Mouse (Mus musculus): ENCODE data around the gene Kank1.

Gene Kank1

DNA sequence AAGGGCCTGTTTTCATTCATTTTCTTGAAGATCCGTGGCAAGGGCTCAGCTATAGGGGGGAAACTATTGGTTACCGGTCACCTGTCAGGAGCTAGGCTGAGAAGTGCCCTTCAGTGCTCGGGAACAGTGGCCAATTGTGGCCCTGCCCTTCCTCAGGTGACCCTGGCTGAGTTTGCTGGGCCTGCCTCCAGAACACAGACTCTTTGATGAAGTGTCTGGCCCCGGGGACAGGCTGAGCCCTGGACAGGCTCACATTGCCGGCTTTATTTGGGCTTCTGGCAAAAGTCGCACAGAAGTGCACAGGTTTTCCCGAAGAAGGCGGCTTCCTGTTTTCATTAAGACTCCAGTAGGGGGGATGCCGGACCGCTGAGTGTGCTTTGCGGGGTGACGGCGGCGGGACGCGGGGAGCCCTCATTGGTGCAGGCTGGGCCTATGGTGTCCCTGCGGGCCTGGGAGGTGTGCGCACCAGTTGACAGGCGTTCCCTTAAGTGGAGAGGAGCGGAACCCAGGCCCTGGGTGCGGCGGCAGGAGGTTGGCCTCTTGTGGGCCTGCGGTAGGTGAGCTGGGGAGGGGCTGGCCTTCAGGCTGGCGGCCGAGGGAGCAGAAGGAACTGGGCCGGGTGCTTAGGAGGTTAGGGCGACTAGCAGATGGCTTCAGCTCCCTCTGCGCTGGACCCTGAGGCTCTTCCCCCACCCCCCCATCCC is 169.9 kb downstream of the Kank1 start:
- peak; percentile 53 for DNase-seq (ENCODE audit: low spot score)

DNA sequence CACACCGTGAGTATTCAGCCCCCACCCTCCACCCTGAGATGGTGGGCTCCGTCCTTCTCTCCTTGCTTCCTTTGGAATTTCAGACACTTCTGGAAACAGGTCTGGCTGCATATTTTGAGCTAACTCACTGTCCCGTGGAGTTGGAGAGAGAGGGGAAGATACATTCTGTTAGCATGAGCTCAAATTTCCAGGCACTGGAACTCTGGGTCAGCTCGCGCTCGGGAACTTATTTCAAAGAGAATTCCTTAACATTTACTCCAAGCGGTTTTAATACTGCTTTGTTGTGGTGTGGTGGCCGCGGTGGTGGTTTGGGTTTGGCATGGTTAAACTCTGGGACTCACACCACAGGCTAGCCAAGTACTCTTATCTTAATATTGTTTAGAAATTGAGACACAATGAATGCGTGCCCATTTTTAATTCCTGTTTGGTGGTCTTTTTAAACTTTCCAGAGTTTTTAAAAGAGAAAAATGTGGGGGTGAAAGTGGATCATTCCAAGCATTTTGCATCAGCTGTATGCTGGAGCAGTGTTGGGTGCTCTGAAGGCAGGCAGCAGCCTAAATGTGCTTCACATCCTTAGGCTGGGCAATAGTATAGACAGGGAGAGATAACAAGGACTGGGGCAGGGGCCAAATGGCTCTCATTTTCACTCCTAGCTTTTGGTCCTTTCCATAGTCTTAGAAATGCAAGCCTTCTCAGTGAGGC is 170.6 kb downstream of the Kank1 start:
- no peak for DNase-seq (ENCODE audit: low spot score)

DNA sequence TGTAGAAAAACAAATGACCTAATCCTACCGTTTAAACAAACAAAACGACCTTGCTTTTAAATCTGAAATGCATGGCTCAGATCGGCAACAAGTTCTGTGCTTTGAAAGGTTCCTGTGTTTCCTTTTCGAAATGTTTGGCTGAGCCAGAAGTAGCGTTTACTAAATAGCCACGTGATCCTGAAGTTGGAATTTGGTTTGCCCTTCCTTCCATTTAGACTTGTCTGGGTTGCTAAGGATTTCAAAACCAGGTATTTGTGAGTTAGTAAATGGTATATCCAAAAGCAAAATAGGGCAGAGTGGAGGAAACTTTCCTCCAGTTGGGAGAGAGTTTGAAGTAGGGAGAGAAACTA is 171.1 kb downstream of the Kank1 start:
- DNase-seq (ENCODE audit: low spot score), result no peak

DNA sequence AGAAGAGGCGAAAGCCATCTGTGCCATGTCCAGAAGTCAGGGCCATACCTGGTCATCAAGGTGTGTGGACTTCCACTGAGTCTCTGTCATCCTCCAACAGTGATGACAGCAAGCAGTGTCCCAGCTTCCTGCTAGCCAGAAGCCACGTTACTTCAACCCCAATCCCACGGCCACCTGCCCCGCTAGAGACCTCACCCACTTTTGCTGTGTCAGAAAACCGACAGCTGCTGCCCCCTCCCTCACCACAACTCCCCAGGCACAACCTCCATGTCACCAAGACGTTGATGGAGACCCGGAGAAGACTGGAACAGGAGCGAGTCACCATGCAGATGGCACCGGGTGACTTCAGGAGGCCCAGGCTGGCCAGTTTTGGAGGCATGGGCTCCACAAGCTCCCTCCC is 172.5 kb downstream of the Kank1 start:
- DNase-seq (ENCODE audit: low spot score), result no peak

DNA sequence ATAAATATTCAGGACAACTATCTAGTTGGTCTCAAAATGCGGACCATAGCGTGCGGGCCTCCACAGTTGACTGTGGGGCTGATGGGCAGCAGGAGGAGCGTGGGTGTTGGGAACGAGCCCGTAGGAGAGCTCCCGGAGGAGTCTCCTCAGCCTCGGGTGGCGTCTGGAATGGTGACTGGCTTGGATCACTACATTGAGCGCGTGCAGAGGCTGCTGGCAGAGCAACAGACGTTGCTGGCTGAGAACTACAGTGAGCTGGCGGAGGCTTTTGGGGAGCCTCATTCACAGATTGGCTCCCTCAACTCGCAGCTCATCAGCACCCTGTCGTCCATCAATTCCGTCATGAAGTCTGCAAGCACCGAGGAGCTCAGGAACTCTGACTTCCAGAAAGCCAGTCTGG is 174.6 kb downstream of the Kank1 start:
- no peak for DNase-seq (ENCODE audit: low spot score)

DNA sequence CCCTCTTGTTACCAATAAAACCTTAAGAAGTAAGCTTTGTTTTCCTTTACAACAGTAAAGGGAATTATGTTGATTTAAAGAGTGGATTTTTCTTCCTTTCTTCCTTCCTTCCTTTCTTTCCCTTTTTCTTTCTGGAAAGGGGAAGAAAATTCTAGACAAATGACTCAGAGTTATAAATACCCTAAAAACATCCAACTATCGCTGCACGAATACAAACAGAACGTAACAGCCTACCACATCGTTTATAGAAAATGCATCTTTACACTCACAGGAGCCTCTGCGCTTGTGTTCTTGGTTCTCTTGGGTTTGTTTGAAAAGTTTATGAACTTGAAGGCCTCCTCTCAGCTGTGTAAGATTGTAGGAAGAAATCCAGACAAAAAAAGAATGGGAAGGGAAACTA is 178.7 kb downstream of the Kank1 start:
- DNase-seq (ENCODE audit: low spot score), result no peak

DNA sequence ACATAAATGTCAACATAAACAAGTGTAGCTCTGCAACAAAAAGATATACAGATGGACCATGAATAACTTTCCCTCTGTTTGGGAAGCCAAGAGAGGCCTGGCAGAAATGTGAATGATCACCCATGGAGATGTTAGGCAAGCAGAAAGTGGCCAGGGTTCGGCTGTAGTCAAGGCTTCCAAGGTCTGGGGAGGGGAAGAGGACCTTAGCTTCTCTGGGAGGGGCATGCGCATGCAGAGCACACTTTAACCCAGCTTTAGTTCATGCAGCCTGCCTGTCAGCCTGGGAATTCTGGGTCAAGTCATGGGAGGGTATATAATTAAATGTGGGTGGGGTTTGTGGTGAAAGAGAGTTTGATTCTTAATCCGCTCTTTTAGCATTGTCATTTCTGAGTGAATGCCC is 180.9 kb downstream of the Kank1 start:
- no peak for DNase-seq (ENCODE audit: low spot score)

DNA sequence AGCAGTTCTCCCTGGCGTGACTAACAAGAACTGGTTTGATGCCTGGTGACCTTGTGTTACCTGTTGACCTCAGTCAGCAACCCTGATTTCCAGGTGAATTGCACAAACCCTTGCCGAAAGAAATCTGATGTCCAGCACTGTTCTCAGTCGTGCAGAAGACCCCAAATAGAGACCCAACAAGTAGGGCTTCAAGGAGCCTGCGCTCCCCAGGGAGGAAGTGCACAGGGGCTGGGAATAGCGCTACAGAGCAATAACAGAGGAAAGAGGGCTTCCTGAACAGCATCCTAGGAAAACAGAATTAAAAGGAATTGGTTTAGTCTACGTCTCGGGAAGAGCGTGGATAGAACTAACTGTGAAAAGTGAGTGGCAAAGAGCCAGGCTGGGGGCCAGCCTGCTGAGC is 183.2 kb downstream of the Kank1 start:
- DNase-seq (ENCODE audit: low spot score), result no peak

DNA sequence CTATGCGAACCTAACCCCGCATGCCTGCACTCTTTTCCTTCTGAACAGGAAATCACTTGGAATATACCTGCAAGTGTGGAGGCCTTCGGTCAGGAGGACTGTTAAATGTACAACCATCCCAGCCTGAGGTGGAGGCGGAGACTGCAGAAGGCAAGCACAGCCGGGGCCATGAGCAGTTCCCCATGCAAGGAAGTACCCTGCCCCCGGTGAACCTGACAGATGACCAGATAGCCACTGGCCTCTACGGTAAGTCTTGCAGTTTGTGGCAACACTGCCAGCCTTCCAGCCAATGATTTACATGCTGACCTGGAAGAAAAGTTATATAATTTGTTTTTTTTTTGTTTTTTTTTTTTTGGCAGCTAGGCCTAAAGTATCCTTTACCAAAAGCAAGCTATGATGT is 185.3 kb downstream of the Kank1 start:
- DNase-seq (ENCODE audit: low spot score), result no peak

DNA sequence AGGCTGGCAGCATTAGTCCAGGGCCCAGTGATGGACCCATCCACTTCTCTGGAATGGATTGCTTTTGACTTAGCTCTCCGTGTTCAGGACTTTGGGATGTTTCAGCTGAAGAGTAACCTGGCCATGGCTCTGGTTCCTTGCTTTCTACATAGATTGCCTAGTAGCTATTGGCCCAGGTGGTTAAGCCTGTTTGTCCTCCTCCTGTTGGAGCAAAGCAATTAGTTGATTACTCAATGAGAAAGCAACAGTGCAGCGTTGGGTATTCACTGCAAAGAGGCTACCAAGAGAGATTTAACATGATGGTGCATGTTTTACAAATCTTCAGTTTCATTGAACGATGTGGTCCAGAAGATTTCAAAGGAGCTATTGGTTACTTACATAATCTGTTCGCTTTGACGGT is 186.6 kb downstream of the Kank1 start:
- no peak for DNase-seq (ENCODE audit: low spot score)

DNA sequence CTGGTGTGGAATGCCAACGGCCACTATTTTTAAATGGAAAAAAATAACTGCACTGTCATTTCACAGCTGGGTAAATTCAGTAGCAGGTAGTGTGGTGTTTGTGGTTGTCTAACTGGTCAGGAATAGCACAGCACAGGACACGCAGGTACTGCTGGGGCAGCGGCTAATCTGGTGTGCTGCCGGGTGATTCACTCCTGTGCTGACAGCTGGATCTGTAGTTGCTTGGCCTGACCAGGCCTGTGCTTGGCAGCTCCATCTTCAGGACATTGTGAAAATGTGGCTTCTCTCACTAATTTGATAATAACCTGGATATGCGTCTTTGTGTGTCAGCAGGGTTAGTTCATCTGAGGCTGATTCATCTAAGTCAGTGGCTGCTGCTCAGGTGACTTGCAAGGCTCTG is 189.7 kb downstream of the Kank1 start:
- no peak for DNase-seq (ENCODE audit: low spot score)

DNA sequence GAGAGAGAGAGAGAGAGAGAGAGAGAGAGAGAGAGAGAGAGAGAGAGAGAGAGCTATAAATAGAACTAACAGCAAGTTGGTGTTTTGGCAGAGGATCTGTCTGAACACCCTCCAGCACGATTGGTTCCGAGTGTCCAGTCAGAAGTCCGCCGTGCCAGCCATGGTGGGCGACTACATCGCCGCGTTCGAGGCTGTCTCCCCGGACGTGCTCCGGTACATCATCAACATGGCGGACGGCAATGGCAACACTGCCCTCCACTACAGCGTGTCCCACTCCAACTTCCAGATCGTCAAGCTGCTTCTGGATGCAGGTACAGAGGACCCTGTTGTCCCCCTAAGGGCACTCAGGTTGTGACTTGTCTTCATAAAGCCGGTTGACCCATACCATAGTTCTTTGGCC is 191.1 kb downstream of the Kank1 start:
- DNase-seq (ENCODE audit: low spot score), result no peak

DNA sequence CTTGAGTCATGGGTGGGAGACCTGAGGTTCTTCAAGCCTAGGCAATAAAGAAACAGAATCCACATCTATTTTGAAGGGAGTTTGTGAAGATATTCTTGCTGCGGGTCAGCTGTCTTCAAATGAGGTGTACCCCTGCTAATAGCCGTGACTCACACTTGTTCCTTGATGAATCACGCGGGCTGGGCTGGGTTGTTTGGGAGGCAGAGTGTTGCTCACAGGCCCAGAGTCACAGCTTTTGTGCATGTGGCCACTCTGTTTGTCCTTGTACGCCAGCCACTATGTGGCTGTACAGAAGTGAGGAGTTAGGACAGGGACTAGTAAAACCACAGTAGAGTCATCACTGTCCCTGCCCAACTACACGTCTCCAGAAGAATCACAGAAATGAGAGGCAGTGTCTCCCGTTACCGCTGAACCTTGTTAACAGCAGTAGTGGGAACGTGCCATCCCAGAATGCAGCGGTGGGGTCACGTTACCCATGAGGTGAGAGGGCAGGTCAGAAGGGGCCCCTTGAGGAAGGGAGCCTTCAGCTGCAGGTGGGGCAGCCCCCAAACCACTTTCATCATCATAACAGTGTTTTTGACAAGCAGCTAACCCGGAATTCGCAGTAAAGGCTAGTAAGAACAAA is 191.7 kb downstream of the Kank1 start:
- DNase-seq (ENCODE audit: low spot score), result no peak

DNA sequence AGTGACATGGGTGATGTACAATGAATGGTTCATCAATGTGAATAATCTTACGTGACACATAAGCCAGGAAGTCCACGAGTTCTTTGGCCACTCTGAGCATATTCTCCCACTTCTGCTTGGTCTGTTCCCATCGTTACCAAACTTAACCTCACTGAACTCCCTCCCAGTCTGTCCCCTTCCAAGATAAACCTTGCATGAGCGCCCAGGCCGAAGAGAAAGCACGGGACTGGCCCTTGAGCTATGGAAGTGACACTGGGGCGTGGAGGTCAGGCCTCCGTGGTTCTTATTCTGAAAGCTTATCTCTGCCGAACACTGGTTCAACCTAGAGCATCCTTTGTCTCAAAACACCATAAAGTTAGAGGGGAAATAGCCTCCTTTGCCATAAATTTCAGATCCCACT is 194.7 kb downstream of the Kank1 start:
- DNase-seq (ENCODE audit: low spot score), result no peak

DNA sequence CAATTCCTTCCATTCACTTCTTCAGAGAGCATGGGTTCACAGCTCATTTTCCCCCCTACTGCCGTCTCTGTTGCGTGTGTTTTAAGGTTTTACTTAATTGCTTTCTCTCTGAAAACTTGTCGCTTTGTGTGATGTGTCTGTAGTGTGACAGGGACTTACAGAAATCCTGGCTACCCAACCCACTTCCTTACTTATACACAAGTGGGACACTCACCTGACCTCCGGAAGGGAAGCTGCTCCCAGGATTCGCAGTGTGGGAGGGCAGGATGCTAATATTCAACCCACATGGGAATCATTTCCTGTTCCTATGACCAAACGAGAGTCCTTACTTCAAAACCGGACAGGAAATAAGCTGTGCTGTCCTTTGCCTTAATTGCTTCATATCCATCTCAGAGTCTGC is 195.1 kb downstream of the Kank1 start:
- no peak for DNase-seq (ENCODE audit: low spot score)

DNA sequence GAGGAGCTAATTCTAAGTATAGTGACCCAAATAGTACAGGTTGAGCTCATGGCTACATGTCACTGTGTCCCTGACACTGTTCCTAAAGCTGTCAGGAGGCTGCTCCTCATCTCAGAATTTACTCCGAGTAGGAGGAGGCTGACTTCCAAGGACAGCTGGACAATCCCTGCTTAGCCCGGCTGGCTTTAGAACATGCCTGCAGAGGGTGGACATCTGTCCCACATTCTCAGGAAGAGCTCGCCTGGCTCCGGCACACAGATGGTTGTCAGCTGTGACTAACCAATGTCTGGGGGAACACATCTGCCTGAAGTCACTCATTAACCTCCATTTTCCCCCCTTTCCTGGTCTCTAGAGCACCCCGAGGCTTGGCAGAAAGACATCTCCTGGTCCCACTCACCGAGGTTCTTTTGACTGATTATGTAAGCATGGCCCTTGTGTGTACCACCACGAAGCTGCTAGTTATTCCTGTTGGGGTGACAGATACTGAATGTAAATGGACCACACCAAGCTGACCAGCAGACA is 196.5 kb downstream of the Kank1 start:
- no peak for DNase-seq (ENCODE audit: low spot score)

DNA sequence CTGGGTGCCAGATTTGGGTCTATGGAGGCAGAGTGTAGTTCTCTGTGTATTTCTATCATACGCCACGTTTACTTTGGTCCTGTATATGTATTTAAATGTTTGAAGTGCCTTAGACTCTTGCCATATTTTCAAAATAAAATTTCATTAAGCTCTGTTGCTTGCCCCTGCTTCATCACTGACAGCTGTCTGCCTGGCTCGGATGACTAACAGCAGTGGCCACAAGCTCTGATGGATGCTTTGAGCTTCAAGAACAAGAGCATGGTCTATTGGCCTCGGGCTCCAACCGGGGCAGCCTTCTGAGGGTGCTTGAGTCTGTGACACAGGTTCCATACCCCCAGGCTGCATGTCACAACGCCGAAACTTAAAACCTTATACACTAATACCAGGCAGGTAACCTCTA is 197.6 kb downstream of the Kank1 start:
- DNase-seq (ENCODE audit: low spot score), result no peak

DNA sequence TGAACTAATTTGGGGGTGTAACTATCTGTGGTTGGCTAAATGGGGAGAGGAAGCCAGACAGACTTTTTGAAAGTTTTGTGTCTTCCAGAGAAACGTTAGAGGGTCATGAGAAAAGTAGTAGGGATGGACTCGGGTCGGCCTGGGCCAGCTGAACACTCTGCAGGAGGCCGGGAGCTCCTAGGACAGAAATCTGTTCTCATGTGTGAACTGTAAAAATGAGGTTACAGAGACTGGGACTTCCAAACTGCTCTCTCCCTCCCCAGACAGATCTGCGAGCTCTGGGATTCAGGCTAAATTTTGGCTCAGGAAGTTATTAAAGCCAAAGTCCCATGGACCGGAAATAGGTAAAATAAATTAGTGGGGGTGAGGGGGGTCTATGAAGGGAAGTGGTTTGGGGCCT is 198.0 kb downstream of the Kank1 start:
- no peak for DNase-seq (ENCODE audit: low spot score)

DNA sequence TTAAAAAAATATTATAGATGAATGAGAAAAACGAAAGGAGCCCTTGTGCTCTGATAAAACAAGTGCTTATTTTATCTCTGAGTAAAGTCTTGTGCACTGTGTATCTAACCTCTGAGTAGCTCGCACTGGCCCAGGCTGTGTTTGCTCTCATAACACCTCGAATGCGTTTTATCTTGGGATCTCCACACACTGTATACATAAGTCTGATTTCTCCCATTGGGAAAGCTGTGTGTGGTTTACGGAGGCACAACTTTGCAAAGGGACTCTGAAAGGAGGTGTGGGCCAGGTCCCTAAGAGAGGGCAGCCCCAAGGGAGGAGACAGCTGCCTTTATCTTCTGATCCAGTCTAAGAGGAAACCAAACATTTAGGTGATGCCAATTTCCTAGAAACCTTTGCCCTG is 198.6 kb downstream of the Kank1 start:
- DNase-seq (ENCODE audit: low spot score), result no peak

DNA sequence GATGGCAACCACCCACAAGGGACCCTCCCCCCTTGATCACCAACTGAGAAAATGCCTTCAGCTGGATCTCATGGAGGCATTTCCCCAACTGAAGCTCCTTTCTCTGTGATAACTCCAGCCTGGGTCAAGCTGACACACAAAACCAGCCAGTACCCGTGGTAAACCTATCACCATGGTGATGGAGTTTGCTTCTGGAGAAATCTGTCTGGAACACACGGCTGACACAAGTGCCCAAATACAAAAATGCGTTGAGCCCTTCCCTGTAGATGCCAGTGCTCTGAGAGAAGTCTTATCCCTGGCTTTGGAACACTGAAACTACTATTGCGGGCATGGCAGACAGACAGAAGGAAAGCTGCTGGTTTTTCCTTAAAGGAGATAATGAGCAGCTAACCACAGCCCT is 199.4 kb downstream of the Kank1 start:
- no peak for DNase-seq (ENCODE audit: low spot score)

DNA sequence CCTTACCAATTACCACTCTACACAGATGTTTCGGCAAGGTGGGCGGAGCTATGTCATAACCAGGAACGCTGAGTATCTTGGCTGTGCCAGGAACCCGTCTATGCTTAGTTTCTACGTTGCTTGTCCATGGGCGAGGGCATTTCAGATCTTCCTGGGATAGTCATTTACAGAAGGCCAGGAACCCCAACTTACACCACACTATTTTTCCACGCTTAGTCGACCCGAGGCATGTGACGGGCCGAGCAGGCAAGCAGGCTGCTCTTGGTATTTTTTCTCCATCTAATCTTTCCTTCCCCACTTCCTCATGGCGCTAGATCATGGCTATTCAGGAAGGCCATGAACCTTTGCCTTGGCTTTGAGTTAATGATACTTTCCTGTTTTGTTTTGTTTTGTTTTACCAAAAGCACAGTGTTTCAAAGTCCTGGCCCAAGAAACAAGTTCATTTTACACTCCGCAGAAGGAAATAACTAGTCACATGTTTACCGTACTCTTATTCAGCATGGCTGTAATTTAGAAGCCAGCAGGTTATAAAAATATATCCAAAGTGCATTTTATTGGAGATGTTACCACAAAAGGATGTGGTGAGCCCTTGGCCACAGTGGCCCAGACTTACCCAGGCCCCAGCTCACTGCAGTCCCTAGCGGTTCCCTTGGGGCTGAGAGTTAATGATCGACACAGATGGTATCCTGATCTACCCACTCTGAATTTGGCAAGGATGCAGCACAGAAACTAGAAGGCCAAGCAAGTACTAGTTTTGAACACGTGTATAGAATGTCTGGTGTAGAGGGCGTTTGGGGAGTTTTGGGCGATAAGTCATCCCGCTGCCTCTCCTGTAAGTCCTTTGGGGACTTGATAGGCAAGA is 200.2 kb downstream of the Kank1 start:
- no peak for DNase-seq (ENCODE audit: low spot score)

DNA sequence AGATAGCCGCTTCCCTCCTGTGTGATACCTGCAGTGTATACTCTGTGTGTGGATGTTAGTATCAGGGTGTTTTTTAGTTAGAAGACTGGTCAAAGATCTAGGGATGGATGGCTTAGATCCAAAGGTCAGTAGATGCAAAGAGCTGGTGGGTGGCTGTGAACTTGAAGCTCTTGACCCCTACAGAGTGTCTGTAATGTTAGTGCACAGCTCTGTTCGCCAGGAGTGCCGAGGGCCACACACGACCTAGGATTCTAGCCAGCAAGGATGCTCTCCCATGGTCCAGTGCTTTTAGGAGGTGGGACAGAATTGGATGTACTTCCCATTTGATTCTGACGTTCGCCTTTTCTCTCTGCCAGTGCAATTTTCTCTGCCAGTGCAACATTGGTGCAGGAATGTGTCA is 201.5 kb downstream of the Kank1 start:
- DNase-seq (ENCODE audit: low spot score), result no peak

DNA sequence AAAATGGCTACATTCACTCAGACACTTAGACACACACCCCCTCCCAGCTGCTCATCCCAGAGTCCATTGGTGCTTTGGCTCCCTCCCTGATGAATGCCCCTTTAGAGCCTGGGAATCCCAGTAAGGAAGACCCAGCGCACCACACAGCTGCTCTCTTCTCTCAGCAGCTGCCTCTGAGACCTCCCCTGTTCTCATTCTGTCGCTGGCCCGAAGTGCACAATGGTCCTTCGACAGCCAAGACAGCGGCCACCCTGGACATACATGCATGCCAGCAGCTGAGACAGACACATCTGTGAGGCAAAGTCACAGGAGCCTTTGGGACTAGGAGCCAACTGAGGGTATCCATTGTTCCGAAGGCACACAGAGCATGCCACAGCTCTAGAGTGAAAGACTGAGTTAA is 203.0 kb downstream of the Kank1 start:
- no peak for DNase-seq (ENCODE audit: low spot score)
